Mouse (Mus musculus) forebrain, embryonic 10.5 days (tissue): ENCODE measurements around the gene Gm27029. TPM values are rescaled to one million over a fixed set of nuclear protein-coding genes. Genes with fewer than 3 reads are reported as not detected.

Experiments used
- DNase-seq: peaks from one replicate; pipeline ENCODE4 v3.0.0-alpha.2; 2017; ENCODE audit warnings: low spot score; ENCODE audit errors: extremely low spot score
- H3K27ac ChIP-seq: fragments of 300-500 bp; sonication (generic); 2 replicates; pipeline ENCODE4 v1.5.1; 2016; ENCODE audit warnings: mild to moderate bottlenecking
- H3K27me3 ChIP-seq: fragments of 300-500 bp; sonication (generic); 2 replicates; pipeline ENCODE4 v1.6.1; 2016; ENCODE audit warnings: mild to moderate bottlenecking; ENCODE audit not compliant: poor library complexity, severe bottlenecking
- H3K36me3 ChIP-seq: fragments of 300-500 bp; sonication (generic); replicated peaks from 2 replicates; pipeline ENCODE4 v1.6.1; 2016; ENCODE audit warnings: mild to moderate bottlenecking, moderate library complexity
- H3K4me1 ChIP-seq: fragments of 300-500 bp; sonication (generic); 2 replicates; pipeline ENCODE4 v1.6.1; 2016
- H3K4me3 ChIP-seq: fragments of 300-500 bp; sonication (generic); 2 replicates; pipeline ENCODE4 v1.5.1; 2016; ENCODE audit warnings: mild to moderate bottlenecking, moderate library complexity
- H3K9me3 ChIP-seq: fragments of 300-500 bp; sonication (generic); 2 replicates; pipeline ENCODE4 v1.6.1; 2016; ENCODE audit warnings: mild to moderate bottlenecking, moderate library complexity
- WGBS: fragments of 180-500 bp; shearing (Covaris S2); methylation state at CpG from one replicate; pipeline ENCODE4 v1.1.7; 2016; 5-methylcytosine and 5-hydroxymethylcytosine counted together
- polyA plus RNA-seq: library from polyadenylated mRNA; unstranded; fragments of >200 nt; fragmentation: Nextera tagmentation; extraction: Ambion mirVana; gene quantifications from 2 replicates; pipeline ENCODE4 v1.2.1, GENCODE M21; 2016

The Gm27029 gene
- polyA plus RNA-seq, 1 experiment from 2014 or later = 11.6 TPM

GRCm38 (mm10) chr11:101465101-101465868, 40.7 kb upstream of the Gm27029 start:
- Histone ChIP-seq H3K4me3 (peak overlapping the region; percentile 83), H3K27ac (peak overlapping the region; percentile 83), H3K36me3 (peaks cover 18% of the 10 kb centered on the region), H3K27me3 (peaks cover 42% of the 10 kb centered on the region), H3K4me1 (peaks cover 87% of the 10 kb centered on the region), H3K9me3 (no peaks in the 10 kb centered on the region)
- peak; percentile 58 for DNase-seq
- under 1% methylated on average over 51 of the region's 51 CpGs for WGBS

DNA sequence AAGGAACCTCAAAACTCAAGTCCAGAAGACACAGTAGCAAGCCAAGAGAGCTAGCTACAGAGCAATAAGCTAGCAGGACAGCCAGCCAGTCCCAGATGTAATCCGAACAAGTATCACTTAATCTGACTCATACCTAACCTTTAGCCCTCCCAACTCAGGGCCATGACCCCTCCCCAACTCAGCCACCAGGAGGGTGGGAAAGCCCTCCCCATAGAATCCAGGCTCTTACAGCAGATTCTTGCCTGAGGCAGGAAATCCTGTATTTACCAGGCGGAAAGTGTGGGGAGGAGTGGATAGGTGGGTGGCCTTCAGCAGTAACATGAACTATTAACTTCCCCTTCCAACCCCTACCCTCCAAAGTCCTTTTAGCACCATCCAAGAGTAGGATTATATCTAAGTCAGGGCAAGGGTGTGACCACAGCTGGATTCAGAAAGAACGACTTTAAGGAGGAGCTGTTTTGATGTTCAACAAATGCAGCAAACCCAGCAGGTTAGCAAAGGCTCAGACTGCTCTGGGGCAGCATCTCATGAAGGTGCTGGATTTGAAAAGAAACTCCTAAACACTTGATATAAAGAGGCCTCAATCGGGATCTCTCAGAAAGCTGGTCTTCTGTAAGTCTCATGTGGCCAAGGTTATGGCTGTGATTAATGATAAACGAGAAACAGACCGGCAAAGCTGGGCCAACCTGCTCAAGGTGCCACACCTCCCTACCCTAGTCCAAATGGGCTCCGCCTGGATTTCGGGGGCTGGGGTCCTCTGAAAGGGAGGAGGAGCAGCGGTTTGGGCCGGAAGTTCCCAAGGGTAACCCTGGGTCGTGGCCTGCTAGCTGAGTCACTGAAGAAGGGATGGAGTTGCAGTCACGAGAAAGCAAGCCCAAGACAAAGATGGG, 39.9 kb upstream of the Gm27029 start, which contains the start of gene Rnd2:
Rnd2 (plus strand) TSS at position 789 of the 890 bp plus-strand sequence.
- DNase-seq = no peak
- Histone ChIP-seq H3K9me3 (no peaks in the 10 kb centered on the region), H3K36me3 (peaks cover 26% of the 10 kb centered on the region), H3K4me1 (peaks cover 89% of the 10 kb centered on the region), H3K27ac (peak within 1 kb of the TSS; percentile 83), H3K4me3 (peak within 1 kb of the TSS; percentile 83), H3K27me3 (peaks cover 37% of the 10 kb centered on the region)
- 12% methylated on average over 12 of the region's 12 CpGs for WGBS

- Histone ChIP-seq H3K4me3 (peak overlapping the region; percentile 26), H3K27ac (peak overlapping the region; percentile 75), H3K9me3 (no peaks in the 10 kb centered on the region), H3K27me3 (peaks cover 29% of the 10 kb centered on the region), H3K36me3 (peaks cover 42% of the 10 kb centered on the region), H3K4me1 (peaks cover 85% of the 10 kb centered on the region)
- DNase-seq = no peak
- 46% methylated on average over 13 of the region's 13 CpGs for WGBS
These were observed 38.2 kb upstream of the Gm27029 start for GRCm38 (mm10) chr11:101462583-101463440.

DNA sequence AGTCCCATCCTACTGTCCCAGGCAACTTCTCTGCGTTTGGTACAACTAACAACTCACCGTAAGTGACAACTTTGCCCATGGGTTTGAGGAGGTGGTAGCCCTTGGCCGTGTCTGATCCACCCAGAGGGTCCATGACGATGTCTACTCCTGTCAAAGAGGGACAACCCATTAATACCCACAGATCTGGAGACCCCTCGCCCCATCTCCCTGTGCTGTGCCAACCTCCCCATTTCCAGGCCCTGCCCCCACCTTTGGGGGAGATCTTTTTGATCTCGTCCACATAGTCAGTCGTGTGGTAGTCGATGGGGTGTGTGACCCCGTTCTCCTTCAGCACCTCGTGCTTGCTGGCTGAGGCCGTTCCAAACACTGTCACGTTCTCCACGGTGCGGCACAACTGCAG, 37.5 kb upstream of the Gm27029 start:
- H3K4me3 ChIP-seq = peak overlapping the region; percentile 26
- no peaks in the 10 kb centered on the region for H3K9me3 ChIP-seq
- peaks cover 78% of the 10 kb centered on the region for H3K4me1 ChIP-seq
- H3K36me3 ChIP-seq = peaks cover 42% of the 10 kb centered on the region
- H3K27me3 ChIP-seq = peaks cover 28% of the 10 kb centered on the region
- no peak for DNase-seq
- H3K27ac ChIP-seq = peak overlapping the region; percentile 75
- 88% methylated on average over 14 of the region's 14 CpGs for WGBS

DNA sequence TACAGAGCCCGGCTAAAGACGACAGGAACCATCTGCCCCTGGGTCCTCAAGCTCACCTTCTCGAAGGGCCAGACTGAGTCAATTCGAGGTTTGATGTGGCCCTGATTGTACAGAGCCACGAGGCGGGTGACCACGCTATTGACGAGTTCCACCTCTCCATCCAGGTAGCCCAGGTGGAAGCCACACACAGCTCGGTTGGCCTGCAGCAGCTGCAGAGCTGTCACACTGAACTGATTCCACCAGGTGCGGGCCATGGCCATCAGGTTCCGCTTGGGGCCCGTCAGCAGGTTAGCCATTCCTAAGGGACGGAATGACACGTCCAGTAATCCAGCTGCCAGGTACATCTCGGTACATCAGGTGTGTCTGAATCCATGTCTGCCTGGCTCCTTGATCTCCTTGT, 35.7 kb upstream of the Gm27029 start:
- WGBS = 87% methylated on average over 15 of the region's 15 CpGs
- DNase-seq = no peak
- no peaks in the 10 kb centered on the region for H3K9me3 ChIP-seq
- H3K4me1 ChIP-seq = peaks cover 66% of the 10 kb centered on the region
- peak overlapping the region; percentile 60; the same call in 1 of the 2 replicates for H3K27ac ChIP-seq
- peaks cover 13% of the 10 kb centered on the region; the same call in 1 of the 2 replicates for H3K27me3 ChIP-seq
- H3K36me3 ChIP-seq = peaks cover 42% of the 10 kb centered on the region
- no peak overlapping the region for H3K4me3 ChIP-seq

- peaks cover 65% of the 10 kb centered on the region for H3K4me1 ChIP-seq
- H3K27me3 ChIP-seq = peaks cover 7% of the 10 kb centered on the region; the same call in 1 of the 2 replicates
- peak overlapping the region; percentile 12; the same call in 1 of the 2 replicates for H3K4me3 ChIP-seq
- peak overlapping the region; percentile 60; the same call in 1 of the 2 replicates for H3K27ac ChIP-seq
- peaks cover 42% of the 10 kb centered on the region for H3K36me3 ChIP-seq
- DNase-seq = no peak
- WGBS = 40% methylated on average over 6 of the region's 6 CpGs
- H3K9me3 ChIP-seq = no peaks in the 10 kb centered on the region
These were observed 35.1 kb upstream of the Gm27029 start for GRCm38 (mm10) chr11:101459716-101460115.

DNA sequence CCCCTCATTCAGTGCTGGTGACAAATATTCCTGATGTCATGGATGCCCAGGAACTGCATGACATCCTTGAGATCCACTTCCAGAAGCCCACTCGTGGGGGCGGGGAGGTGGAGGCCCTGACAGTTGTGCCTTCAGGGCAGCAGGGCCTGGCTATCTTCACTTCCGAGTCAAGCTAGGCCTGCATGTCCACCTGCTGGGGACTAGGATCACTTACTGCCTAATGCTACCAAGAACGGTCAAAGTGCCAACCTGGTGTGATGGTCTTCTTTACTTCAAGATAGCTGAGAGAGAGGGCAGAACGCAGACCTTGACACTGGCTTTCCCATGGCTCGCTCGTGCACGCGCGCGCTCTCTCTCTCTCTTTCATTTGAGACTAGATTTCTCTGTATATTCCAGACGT, 33.6 kb upstream of the Gm27029 start:
- Histone ChIP-seq H3K27ac (no peak overlapping the region), H3K4me1 (peaks cover 57% of the 10 kb centered on the region), H3K27me3 (no peaks in the 10 kb centered on the region), H3K9me3 (no peaks in the 10 kb centered on the region), H3K4me3 (no peak overlapping the region), H3K36me3 (peaks cover 42% of the 10 kb centered on the region)
- no peak for DNase-seq
- WGBS = 87% methylated on average over 12 of the region's 12 CpGs

DNA sequence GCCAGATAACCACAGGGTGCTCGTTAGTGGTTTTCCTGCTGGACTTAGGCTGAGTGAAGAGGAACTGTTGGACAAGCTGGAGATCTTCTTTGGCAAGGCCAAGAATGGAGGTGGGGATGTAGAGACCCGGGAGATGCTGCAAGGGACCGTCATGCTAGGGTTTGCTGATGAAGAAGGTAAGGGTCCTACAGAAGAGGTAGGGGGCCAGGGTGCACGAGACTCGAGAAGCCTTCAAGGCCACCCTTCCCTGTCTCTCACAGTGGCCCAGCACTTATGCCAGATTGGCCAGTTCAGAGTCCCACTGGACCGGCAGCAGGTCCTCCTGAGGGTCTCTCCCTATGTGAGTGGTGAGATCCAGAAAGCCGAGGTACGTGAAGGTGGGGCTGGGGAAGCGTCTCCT, 33.0 kb upstream of the Gm27029 start:
- peaks cover 52% of the 10 kb centered on the region for H3K4me1 ChIP-seq
- WGBS = 94% methylated on average over 9 of the region's 9 CpGs
- DNase-seq = no peak
- peaks cover 42% of the 10 kb centered on the region for H3K36me3 ChIP-seq
- H3K4me3 ChIP-seq = no peak overlapping the region
- no peaks in the 10 kb centered on the region for H3K9me3 ChIP-seq
- no peaks in the 10 kb centered on the region for H3K27me3 ChIP-seq
- H3K27ac ChIP-seq = 0 out of 2 replicates have a peak overlapping the region, but pooled peaks have one; percentile 12

DNA sequence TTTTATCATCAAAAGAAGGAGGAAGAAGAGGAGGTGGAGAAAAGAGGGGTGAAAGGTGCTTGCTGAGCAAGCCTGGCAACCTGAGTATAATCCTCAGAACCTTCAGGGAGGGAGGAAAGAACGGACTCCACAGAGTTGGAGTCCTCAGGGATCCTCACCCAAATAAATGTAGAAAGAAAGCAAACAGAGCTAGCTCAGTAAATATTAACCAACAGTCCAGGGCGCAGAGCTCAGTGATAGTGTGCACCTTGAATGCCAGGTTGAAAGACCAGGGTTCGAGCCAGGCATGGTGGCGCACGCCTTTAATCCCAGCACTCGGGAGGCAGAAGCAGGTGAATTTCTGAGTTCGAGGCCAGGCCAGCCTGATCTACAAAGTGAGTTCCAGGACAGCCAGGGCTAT, 31.0 kb upstream of the Gm27029 start:
- H3K27me3 ChIP-seq = no peaks in the 10 kb centered on the region
- H3K36me3 ChIP-seq = peaks cover 27% of the 10 kb centered on the region
- 93% methylated on average over 7 of the region's 7 CpGs for WGBS
- no peak overlapping the region for H3K27ac ChIP-seq
- H3K4me3 ChIP-seq = no peak overlapping the region
- DNase-seq = no peak
- peaks cover 48% of the 10 kb centered on the region for H3K4me1 ChIP-seq
- H3K9me3 ChIP-seq = no peaks in the 10 kb centered on the region

DNA sequence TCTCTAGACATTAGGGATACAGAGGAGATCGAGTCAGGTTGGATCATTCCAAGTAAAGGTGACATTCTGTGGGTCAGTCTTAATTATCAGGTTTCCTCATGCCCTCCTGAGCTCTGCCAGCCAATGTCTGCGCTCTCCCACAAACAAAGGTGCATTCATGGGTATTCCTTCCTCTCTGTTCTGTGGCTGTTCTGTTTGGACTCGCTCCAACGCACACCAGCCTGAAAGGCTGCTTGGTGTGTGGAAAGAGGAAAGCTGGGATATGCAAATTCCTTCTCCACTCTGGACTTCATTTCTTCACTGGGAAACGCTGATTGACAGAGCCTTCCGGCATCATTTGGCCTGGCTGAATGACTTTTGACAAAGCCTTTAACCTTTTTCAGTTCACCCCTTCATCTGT, 30.1 kb upstream of the Gm27029 start:
- H3K4me1 ChIP-seq = peaks cover 40% of the 10 kb centered on the region
- H3K27me3 ChIP-seq = no peaks in the 10 kb centered on the region
- WGBS = 45% methylated on average over 6 of the region's 6 CpGs
- H3K27ac ChIP-seq = peak overlapping the region; percentile 3; the same call in 1 of the 2 replicates
- no peaks in the 10 kb centered on the region for H3K9me3 ChIP-seq
- H3K36me3 ChIP-seq = peaks cover 18% of the 10 kb centered on the region
- DNase-seq = no peak
- H3K4me3 ChIP-seq = no peak overlapping the region

GRCm38 (mm10) chr11:101452093-101452774, 27.6 kb upstream of the Gm27029 start:
- H3K27me3 ChIP-seq = no peaks in the 10 kb centered on the region
- H3K27ac ChIP-seq = no peak overlapping the region
- H3K4me1 ChIP-seq = peaks cover 32% of the 10 kb centered on the region
- DNase-seq = no peak
- 79% methylated on average over 10 of the region's 10 CpGs for WGBS
- H3K9me3 ChIP-seq = no peaks in the 10 kb centered on the region
- no peak overlapping the region for H3K4me3 ChIP-seq
- H3K36me3 ChIP-seq = no peaks in the 10 kb centered on the region
